Mouse (Mus musculus) forebrain, embryonic 12.5 days (tissue): ENCODE measurements around the gene Top2a. TPM values are rescaled to one million over a fixed set of nuclear protein-coding genes. Genes with fewer than 3 reads are reported as not detected.
A peak's percentile ranks its signal among the peaks of the same experiment; 100 is the strongest.

Experiments used
- ATAC-seq: fragments of 200-750 bp; cut with Nextera tagmentation; 2 replicates; pipeline ENCODE4 v1.8.0; 2017; ENCODE audit warnings: moderate TSS enrichment; ENCODE audit not compliant: low FRiP score
- H3K27ac ChIP-seq: fragments of 300-500 bp; sonication (generic); 2 replicates; pipeline ENCODE4 v1.5.1; 2016; ENCODE audit warnings: mild to moderate bottlenecking
- H3K27me3 ChIP-seq: fragments of 300-500 bp; sonication (generic); 2 replicates; pipeline ENCODE4 v1.6.1; 2016; ENCODE audit warnings: mild to moderate bottlenecking
- H3K36me3 ChIP-seq: fragments of 300-500 bp; sonication (generic); replicated peaks from 2 replicates; pipeline ENCODE4 v1.6.1; 2016; ENCODE audit warnings: mild to moderate bottlenecking
- H3K4me1 ChIP-seq: fragments of 300-500 bp; sonication (generic); 2 replicates; pipeline ENCODE4 v1.6.1; 2016
- H3K4me2 ChIP-seq: fragments of 300-500 bp; sonication (generic); 2 replicates; pipeline ENCODE4 v1.6.1; 2016; ENCODE audit warnings: mild to moderate bottlenecking, moderate library complexity
- H3K4me3 ChIP-seq: fragments of 300-500 bp; sonication (generic); replicated peaks from 2 replicates; pipeline ENCODE4 v1.5.1; 2016; ENCODE audit warnings: mild to moderate bottlenecking
- H3K9ac ChIP-seq: fragments of 300-500 bp; sonication (generic); 2 replicates; pipeline ENCODE4 v1.6.1; 2016; ENCODE audit warnings: mild to moderate bottlenecking
- H3K9me3 ChIP-seq: fragments of 300-500 bp; sonication (generic); 2 replicates; pipeline ENCODE4 v1.6.1; 2016
- WGBS: fragments of 180-500 bp; shearing (Covaris S2); methylation state at CpG from one replicate; pipeline ENCODE4 v1.1.7; 2016; 5-methylcytosine and 5-hydroxymethylcytosine counted together
- polyA plus RNA-seq: library from polyadenylated mRNA; unstranded; fragments of >200 nt; fragmentation: Nextera tagmentation; extraction: Ambion mirVana; gene quantifications from 2 replicates; pipeline ENCODE4 v1.2.1, GENCODE M21; 2016

Top2a gene
- polyA plus RNA-seq, 1 experiment from 2014 or later = 355 TPM

GRCm38 (mm10) chr11:98978526-98979148 is 45.4 kb downstream of the Top2a start:
- Histone ChIP-seq H3K4me2 (no peak overlapping the region), H3K4me1 (peaks cover 22% of the 10 kb centered on the region), H3K36me3 (peaks cover 2% of the 10 kb centered on the region; the same call in 1 of the 2 replicates), H3K4me3 (no peak overlapping the region), H3K27me3 (peaks cover 34% of the 10 kb centered on the region), H3K9me3 (no peaks in the 10 kb centered on the region), H3K27ac (no peak overlapping the region), H3K9ac (no peak overlapping the region)
- 71% methylated on average over 15 of the region's 15 CpGs for WGBS
- ATAC-seq = no peak

- H3K27me3 ChIP-seq = peaks cover under 1% of the 10 kb centered on the region; the same call in 1 of the 2 replicates
- peaks cover 17% of the 10 kb centered on the region for H3K4me1 ChIP-seq
- 49% methylated on average over 5 of the region's 5 CpGs for WGBS
- H3K36me3 ChIP-seq = peaks cover 23% of the 10 kb centered on the region
- 0 out of 2 replicates have a peak, but pooled peaks have one; percentile 9 for ATAC-seq
- H3K4me3 ChIP-seq = no peak overlapping the region
- H3K4me2 ChIP-seq = no peak overlapping the region
- no peak overlapping the region for H3K9ac ChIP-seq
- H3K27ac ChIP-seq = no peak overlapping the region
- H3K9me3 ChIP-seq = no peaks in the 10 kb centered on the region
Observed at GRCm38 (mm10) chr11:98974871-98975719, 48.9 kb downstream of the Top2a start.

DNA sequence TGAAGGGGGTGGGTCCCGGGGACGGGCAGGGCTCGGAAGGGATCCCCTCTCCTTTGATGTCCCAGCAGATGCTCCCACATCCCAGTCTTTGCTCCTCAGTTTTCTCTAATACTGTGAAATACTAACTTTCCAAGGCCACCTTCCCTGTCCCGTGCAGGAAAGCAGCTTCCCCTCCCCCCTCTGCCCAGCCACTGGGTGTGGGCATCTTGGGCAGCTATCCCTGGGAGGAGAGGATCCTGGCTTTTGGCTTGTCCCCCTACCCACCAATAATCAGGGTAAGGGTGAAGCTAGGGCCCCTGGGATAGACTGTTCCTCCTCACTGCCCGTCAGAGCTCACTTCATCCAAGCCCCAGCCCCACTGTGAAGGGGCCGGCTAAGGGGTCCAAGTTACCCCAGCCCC is 49.8 kb downstream of the Top2a start:
- WGBS = 74% methylated on average over 6 of the region's 6 CpGs
- H3K4me2 ChIP-seq = no peak overlapping the region
- H3K4me1 ChIP-seq = peaks cover 26% of the 10 kb centered on the region
- ATAC-seq = no peak
- H3K27me3 ChIP-seq = no peaks in the 10 kb centered on the region
- H3K36me3 ChIP-seq = peaks cover 23% of the 10 kb centered on the region
- no peak overlapping the region for H3K9ac ChIP-seq
- H3K27ac ChIP-seq = no peak overlapping the region
- H3K4me3 ChIP-seq = no peak overlapping the region
- no peaks in the 10 kb centered on the region for H3K9me3 ChIP-seq

- no peak overlapping the region for H3K4me2 ChIP-seq
- 90% methylated on average over 14 of the region's 14 CpGs for WGBS
- no peak overlapping the region for H3K9ac ChIP-seq
- no peaks in the 10 kb centered on the region for H3K9me3 ChIP-seq
- no peaks in the 10 kb centered on the region for H3K27me3 ChIP-seq
- H3K27ac ChIP-seq = no peak overlapping the region
- H3K36me3 ChIP-seq = peaks cover 23% of the 10 kb centered on the region
- ATAC-seq = no peak
- peaks cover 32% of the 10 kb centered on the region for H3K4me1 ChIP-seq
- H3K4me3 ChIP-seq = no peak overlapping the region
Observed at GRCm38 (mm10) chr11:98973584-98973983, 50.4 kb downstream of the Top2a start.

- Histone ChIP-seq H3K4me3 (no peak overlapping the region), H3K27me3 (no peaks in the 10 kb centered on the region), H3K36me3 (peaks cover 23% of the 10 kb centered on the region), H3K27ac (no peak overlapping the region), H3K9me3 (no peaks in the 10 kb centered on the region), H3K4me2 (no peak overlapping the region), H3K4me1 (peaks cover 39% of the 10 kb centered on the region), H3K9ac (no peak overlapping the region)
- 88% methylated on average over 9 of the region's 9 CpGs for WGBS
- no peak for ATAC-seq
Observed at GRCm38 (mm10) chr11:98972801-98973360, 51.1 kb downstream of the Top2a start.

GRCm38 (mm10) chr11:98972215-98972614 is 51.8 kb downstream of the Top2a start:
- H3K36me3 ChIP-seq = peaks cover 23% of the 10 kb centered on the region
- H3K27me3 ChIP-seq = no peaks in the 10 kb centered on the region
- peaks cover 46% of the 10 kb centered on the region for H3K4me1 ChIP-seq
- H3K27ac ChIP-seq = no peak overlapping the region
- no peak overlapping the region for H3K9ac ChIP-seq
- H3K9me3 ChIP-seq = no peaks in the 10 kb centered on the region
- H3K4me2 ChIP-seq = no peak overlapping the region
- H3K4me3 ChIP-seq = no peak overlapping the region
- 51% methylated on average over 9 of the region's 9 CpGs for WGBS
- peak; percentile 6; the same call in 1 of the 2 replicates for ATAC-seq

- H3K4me1 ChIP-seq = peaks cover 53% of the 10 kb centered on the region
- ATAC-seq = no peak
- H3K9me3 ChIP-seq = no peaks in the 10 kb centered on the region
- H3K27me3 ChIP-seq = no peaks in the 10 kb centered on the region
- no peak overlapping the region for H3K4me3 ChIP-seq
- H3K27ac ChIP-seq = peak overlapping the region; percentile 95
- 76% methylated on average over 23 of the region's 23 CpGs for WGBS
- H3K4me2 ChIP-seq = no peak overlapping the region
- 0 out of 2 replicates have a peak overlapping the region, but pooled peaks have one; percentile 7 for H3K9ac ChIP-seq
- H3K36me3 ChIP-seq = peaks cover 23% of the 10 kb centered on the region
Observed at GRCm38 (mm10) chr11:98971316-98972031, 52.5 kb downstream of the Top2a start.

DNA sequence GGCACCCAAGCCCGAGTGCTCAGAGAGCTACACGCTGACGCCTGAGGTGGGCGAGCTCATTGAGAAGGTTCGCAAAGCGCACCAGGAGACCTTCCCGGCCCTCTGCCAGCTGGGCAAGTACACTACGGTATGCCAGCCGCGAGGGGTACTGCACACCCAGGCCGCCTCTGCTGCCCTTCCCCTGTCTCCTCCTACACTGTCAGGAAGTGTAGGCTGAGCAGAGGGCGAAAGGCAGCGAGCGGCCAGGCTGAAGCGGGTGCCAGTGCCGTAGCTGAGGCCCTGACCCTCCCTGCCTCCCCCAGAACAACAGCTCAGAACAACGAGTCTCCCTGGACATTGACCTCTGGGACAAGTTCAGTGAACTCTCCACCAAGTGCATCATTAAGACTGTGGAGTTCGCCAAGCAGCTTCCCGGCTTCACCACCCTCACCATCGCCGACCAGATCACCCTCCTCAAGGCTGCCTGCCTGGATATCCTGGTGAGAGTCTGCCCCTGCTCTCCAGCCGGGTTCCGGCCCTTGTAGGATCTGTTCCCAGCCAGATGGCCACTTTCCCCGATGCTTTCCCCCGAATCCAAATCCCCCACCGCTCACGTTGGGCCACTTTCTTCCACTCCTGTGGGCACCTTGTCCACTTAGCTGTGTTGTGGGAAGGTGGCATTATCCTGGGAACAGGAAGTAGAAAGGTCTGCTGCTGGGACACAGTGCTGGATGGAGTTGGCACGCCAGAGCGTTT is 53.6 kb downstream of the Top2a start:
- Histone ChIP-seq H3K27me3 (no peaks in the 10 kb centered on the region), H3K9ac (peak overlapping the region; percentile 41; the same call in 1 of the 2 replicates), H3K4me2 (peak overlapping the region; percentile 48), H3K4me1 (peaks cover 64% of the 10 kb centered on the region), H3K27ac (peak overlapping the region; percentile 95), H3K36me3 (peaks cover 23% of the 10 kb centered on the region), H3K4me3 (no peak overlapping the region), H3K9me3 (no peaks in the 10 kb centered on the region)
- ATAC-seq = no peak
- WGBS = 61% methylated on average over 29 of the region's 29 CpGs

DNA sequence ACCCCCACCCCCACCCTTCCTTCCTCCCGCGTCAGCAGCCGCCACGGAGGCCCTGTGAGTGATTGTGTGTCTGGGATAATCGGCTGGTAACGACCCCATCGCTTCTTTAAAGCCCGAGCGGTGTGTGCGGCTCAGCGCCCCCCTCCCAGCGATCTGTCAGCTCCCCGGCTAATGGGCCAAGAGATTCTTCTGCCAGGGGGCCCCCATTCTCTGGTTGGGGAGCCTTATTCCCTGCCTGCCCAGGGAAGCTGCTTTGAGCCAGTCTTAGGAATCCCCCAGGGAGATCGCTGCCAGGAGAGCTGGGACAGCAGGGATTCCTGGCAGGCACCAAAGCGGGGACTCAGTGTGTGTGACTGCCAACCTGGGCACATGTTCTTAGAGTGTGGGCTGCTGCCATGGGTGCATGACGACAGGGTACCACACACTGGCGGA is 54.5 kb downstream of the Top2a start:
- peak overlapping the region; percentile 95 for H3K27ac ChIP-seq
- no peaks in the 10 kb centered on the region for H3K9me3 ChIP-seq
- H3K27me3 ChIP-seq = no peaks in the 10 kb centered on the region
- peak overlapping the region; percentile 41 for H3K9ac ChIP-seq
- WGBS = 9% methylated on average over 17 of the region's 17 CpGs
- H3K36me3 ChIP-seq = peaks cover 23% of the 10 kb centered on the region
- peaks cover 73% of the 10 kb centered on the region for H3K4me1 ChIP-seq
- ATAC-seq = peak; percentile 47
- H3K4me2 ChIP-seq = peak overlapping the region; percentile 48
- peak overlapping the region; percentile 24 for H3K4me3 ChIP-seq

DNA sequence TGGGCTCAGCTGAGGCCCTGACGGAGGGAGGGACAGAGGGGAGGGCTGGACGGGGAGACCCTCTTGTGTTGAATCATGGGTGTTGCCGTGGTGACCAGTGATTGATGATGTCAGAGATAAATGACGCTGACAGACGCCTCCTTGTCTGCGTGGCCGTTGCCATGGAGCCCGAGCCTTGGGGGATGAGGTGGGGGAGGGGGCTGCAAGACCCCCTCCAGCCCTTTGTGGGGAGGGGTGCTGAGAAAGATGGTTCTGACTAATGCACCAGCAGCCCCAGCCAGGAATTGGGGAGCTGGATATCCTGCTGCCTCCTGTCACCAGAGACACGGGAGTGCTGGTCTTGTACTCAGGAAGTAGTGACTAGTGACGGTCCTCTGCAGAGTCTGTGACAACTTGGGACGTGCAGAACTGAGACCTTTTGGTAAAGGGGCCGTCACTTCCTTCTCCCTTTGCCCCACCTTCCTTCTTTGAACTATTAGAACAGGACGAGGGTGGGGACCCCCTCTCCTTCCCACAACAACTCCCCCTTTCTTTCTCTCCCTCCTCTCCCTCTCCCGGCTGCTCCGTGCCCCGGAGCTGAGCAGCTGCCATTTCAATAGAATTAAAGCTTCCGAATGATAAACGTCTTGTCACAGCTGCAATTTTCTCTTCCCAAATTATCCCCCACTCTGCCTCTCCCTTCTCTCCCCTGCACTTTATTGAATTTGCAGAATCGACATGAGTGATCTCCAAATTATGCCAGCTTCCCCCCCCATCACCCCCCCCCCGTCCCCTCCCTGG is 55.1 kb downstream of the Top2a start:
- H3K4me2 ChIP-seq = peak overlapping the region; percentile 48
- H3K4me3 ChIP-seq = peak overlapping the region; percentile 24
- H3K36me3 ChIP-seq = peaks cover 23% of the 10 kb centered on the region
- H3K4me1 ChIP-seq = peaks cover 79% of the 10 kb centered on the region
- 3% methylated on average over 20 of the region's 20 CpGs for WGBS
- H3K9me3 ChIP-seq = no peaks in the 10 kb centered on the region
- peak overlapping the region; percentile 41 for H3K9ac ChIP-seq
- peak; percentile 57 for ATAC-seq
- H3K27me3 ChIP-seq = peaks cover 2% of the 10 kb centered on the region; the same call in 1 of the 2 replicates
- H3K27ac ChIP-seq = peak overlapping the region; percentile 95

GRCm38 (mm10) chr11:98968079-98968478 is 55.9 kb downstream of the Top2a start:
- Histone ChIP-seq H3K4me3 (peak overlapping the region; percentile 5; the same call in 1 of the 2 replicates), H3K27ac (peak overlapping the region; percentile 95), H3K4me2 (peak overlapping the region; percentile 48), H3K4me1 (peaks cover 87% of the 10 kb centered on the region), H3K9me3 (no peaks in the 10 kb centered on the region), H3K9ac (peak overlapping the region; percentile 41; the same call in 1 of the 2 replicates), H3K27me3 (peaks cover 7% of the 10 kb centered on the region), H3K36me3 (peaks cover 15% of the 10 kb centered on the region; the same call in 1 of the 2 replicates)
- no peak for ATAC-seq
- WGBS = 79% methylated on average over 16 of the region's 16 CpGs
